Mouse (Mus musculus) adrenal gland, postnatal 36 days (tissue): ENCODE results near the gene Asb8. TPM values are rescaled to one million over a fixed set of nuclear protein-coding genes. Genes with fewer than 3 reads are reported as not detected.

Source experiments
- total RNA-seq, 2 experiments: library from RNA; stranded (reverse); gene quantifications; 2 replicates each; pipeline ENCODE4 v1.2.3; 2021

The Asb8 gene
- total RNA-seq, 2 experiments from 2014 or later, result 37.3 to 43.0 TPM

Other genes with a start within 250 kb of the Asb8 start
- 10 to 100 TPM; 50.6 to 61.7 TPM for gene Tmem106c, start 201.4 kb downstream of the Asb8 start, total RNA-seq
- not detected for gene Col2a1, start 160.9 kb downstream of the Asb8 start, total RNA-seq
- 10 to 100 TPM; 59.9 to 65.4 TPM for gene Pfkm, start 73.0 kb downstream of the Asb8 start, total RNA-seq
- gene Senp1, start 71.9 kb downstream of the Asb8 start, total RNA-seq, result 10 to 100 TPM; 16.0 to 16.8 TPM
- under 1 TPM; 0.50 to 0.92 TPM for gene Ccdc184, start 1.5 kb upstream of the Asb8 start, total RNA-seq
- not detected for gene Olfr288, start 29.9 kb upstream of the Asb8 start, total RNA-seq
- gene Gm44579, start 55.4 kb upstream of the Asb8 start, total RNA-seq, result not detected
- gene Olfr287, start 55.4 kb upstream of the Asb8 start, total RNA-seq, result not detected
- gene Olfr286, start 68.8 kb upstream of the Asb8 start, total RNA-seq, result not detected
- not detected for gene H1fnt, start 91.7 kb upstream of the Asb8 start, total RNA-seq
- gene Zfp641, start 130.5 kb upstream of the Asb8 start, total RNA-seq, result 1 to 10 TPM; 3.7 to 4.1 TPM
- gene Olfr285, start 151.7 kb upstream of the Asb8 start, total RNA-seq, result not detected
- not detected for gene Olfr284, start 175.4 kb upstream of the Asb8 start, total RNA-seq
- not detected for gene Olfr283, start 215.3 kb upstream of the Asb8 start, total RNA-seq